Mouse (Mus musculus) thymus, adult 18-20 months (tissue): ENCODE data around the gene Ints12.

Source experiments
- DNase-seq, 2 experiments: peaks; one replicate each; pipeline ENCODE4 v3.0.0; 2022; ENCODE audit warnings: mixed read lengths in 2 of 2

The Ints12 gene

DNA sequence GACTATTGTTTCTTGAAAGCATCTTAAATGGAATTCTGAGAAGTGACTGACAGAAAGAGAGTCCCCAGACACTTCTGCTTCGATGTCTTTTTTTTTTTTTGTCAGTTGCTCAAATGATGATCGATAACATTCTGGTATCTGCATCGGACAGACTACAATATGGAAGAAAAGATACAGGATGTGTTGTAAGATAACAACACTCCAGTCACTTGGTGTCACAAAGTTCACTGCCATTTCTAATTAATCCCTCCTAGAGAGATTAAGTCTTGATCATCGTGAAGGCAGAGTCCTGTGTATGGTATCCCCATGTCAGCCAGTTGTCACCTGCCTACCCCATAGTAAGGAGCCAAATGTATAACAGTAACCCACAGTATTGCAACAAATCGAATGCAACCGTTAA lies 60.0 kb downstream of the Ints12 start:
- DNase-seq: no peak

DNA sequence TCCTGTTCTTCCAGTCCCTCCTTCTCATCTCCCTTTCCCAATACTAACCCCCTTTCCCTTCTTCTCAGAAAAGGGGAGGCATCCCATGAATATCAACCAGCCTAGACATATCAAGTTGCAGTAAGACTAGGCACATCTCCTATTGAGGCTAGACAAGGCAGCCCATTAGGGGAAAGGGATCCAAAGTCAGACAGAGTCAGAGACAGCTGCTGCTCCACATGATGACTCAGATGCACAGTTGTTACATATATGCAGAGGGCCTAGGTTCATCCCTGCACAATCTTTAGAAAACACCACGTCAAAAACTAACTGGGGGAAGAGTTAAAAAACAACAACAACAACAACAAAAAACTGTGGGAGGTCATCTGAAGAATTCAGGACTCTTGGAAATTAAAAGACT lies 61.2 kb downstream of the Ints12 start:
- no peak for DNase-seq

DNA sequence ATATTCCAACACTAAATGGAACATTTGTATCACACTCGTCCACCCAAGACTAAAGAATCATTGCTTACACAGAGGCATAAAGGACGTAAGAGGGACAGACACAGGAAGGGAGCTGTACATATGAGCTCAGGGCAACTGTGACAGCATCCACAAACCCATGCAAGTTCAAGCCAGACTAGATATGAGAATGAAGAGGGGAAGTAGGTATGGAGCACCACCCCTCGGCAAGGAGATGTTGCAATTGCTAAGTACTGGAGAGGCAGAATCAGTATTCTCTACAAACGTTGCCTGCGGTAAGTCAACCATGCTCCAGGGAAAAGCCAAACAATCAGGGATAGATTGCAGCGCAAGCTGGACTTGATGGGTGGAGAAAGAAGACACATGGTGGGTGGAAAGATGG lies 62.0 kb downstream of the Ints12 start:
- DNase-seq: no peak

DNA sequence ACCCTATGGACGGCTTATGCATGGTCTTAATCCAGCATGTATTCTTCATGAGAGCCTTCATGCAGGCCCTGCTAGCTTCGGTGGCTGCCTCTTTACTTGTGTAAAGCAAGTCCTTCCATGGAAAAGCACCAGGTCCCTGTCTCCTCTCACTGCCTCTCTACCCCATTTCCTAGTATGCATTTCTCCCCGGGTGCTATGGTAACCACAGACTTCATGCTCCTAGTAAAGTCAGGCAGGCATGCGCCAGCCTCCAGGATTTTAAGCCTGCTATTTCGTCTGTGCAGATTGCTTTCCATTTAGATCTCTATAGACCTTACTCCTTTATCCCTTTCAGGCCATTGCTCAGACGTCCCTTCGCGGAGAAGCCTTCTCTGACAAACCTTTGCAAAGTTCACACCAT lies 63.0 kb downstream of the Ints12 start:
- DNase-seq: no peak

DNA sequence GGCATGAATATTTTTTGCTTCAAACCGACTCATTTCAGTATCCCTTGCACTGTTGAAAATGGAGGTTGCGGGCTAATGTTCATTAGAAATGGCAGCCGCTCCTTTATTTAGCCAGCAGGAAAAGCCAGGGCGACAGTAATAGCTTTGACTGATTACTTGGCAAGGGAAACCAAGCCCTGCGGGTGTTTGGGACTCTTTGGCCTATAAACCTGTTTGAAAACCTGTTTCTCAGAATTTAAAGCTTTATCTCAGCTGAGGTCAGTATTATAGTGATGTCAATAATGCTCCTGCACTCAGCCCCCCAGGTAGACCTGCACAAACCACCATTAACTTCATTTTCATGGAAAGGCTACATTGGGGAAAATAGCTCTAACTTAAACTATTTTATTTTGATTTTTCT lies 66.6 kb downstream of the Ints12 start:
- no peak for DNase-seq
